Mouse (Mus musculus): ENCODE data around the gene Gins1. TPM values are rescaled to one million over a fixed set of nuclear protein-coding genes. Genes with fewer than 3 reads are reported as not detected.

The Gins1 gene
- polyA plus RNA-seq (2012; rRNA removed): 25.5 and 30.8 TPM in 2 replicates
- 43.0 and 45.7 TPM in 2 replicates for polyA plus RNA-seq (2014; fragmentation: Nextera tagmentation; extraction: Ambion mirVana)

DNA sequence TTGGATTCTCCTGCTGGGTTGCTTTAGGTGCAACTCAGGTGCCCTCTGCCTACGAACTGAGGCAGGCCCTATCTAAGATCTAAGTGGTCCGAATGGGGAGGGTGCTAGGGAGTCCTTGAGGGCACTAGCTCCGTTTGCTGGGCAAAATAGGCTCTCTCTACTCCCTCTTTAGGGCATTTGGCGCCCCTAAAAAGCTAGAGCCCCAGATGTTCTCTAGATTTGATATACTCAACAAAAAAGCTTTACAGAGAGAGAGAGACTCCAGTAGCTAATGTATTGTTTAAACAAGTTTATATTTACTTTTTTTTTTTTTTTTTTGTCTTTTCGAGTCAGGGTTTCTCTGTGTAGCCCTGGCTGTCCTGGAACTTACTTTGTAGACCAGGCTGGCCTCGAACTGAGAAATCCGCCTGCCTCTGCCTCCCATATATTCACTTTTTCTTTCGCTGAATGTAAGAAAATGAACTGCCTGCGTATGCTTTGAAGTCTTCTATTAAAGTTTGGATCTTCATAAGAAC, at the start of gene Gins1:
Gene Gins1 (plus strand): TSS at position 465 of the 515 bp plus-strand sequence.
- H3K27ac ChIP-seq (replicated peaks; ENCODE audit: low read depth, low read length): peak within 1 kb of the TSS; percentile 77
- no peaks in the 10 kb centered on the region for H3K36me3 ChIP-seq (ENCODE audit: control insufficient read depth, insufficient read depth, low read length)
- H3K4me3 ChIP-seq (replicated peaks; ENCODE audit: low read length): peak within 1 kb of the TSS; percentile 88
- peak within 1 kb of the TSS; percentile 93 for H3K4me2 ChIP-seq (replicated peaks; ENCODE audit: low read depth, low read length, severe bottlenecking)
- H3K9me3 ChIP-seq (ENCODE audit: control insufficient read depth, low read length): no peaks in the 10 kb centered on the region
- ATAC-seq (ENCODE audit: low FRiP score, low read depth) (peak; percentile 24), DNase-seq (ENCODE audit: low spot score) (no peak)
- 39% methylated on average over 9 of the region's 9 CpGs for WGBS
- peak within 1 kb of the TSS; percentile 83 for H3K9ac ChIP-seq (ENCODE audit: low read depth, low read length, severe bottlenecking)
- no peak for TF ChIP-seq POLR2A (IDR thresholded peaks at IDR 0.05; ENCODE audit: borderline replicate concordance, extremely low read depth, insufficient read depth, insufficient read length)
- no peaks in the 10 kb centered on the region for H3K27me3 ChIP-seq (ENCODE audit: control insufficient read depth, insufficient read depth, low read length)
- peaks cover 6% of the 10 kb centered on the region for H3K4me1 ChIP-seq (ENCODE audit: control insufficient read depth, insufficient read depth, low read length)

DNA sequence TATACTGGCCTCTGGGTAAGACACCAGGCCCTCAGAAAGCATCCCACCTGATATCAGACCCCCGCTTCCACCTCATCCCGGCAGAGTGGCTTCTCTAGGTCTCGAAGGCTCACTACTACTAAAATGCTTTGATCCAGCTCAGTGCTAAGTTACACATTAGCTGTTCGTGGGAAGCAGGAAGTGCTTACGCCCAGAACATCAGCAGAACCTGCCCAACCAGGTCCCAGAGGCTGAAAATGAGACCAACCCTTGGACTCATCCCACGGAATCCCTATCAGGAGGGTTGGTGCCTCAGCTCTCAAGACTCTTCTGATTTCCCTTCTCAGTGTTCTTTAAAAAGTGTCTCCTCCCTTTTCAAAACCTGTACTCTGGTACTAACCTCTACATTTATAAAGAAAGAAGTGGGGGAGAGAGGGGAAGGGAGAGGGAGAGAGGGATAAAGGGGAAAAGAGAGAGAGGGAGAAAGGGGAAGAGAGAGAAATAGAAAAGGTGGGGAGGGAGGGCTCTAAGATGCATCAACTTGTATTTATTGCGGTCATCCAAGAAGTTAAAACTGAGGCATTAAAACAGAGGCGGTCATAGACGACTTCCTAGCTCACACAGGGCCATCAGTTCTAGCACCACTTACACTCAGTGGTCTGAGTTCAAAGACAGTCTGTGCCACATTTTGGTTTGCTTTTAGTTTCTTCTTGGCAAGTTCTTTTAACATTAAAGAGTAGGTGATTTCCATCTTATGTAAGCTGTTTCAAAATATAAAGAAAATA, 46.3 kb upstream of the Gins1 start:
- TF ChIP-seq POLR2A (IDR thresholded peaks at IDR 0.05; ENCODE audit: borderline replicate concordance, extremely low read depth, insufficient read depth, insufficient read length): no peak
- 79% methylated on average over 9 of the region's 9 CpGs for WGBS
- no peak overlapping the region for H3K27ac ChIP-seq (replicated peaks; ENCODE audit: low read depth, low read length)
- no peaks in the 10 kb centered on the region for H3K4me1 ChIP-seq (ENCODE audit: control insufficient read depth, insufficient read depth, low read length)
- no peak overlapping the region for H3K9ac ChIP-seq (ENCODE audit: low read depth, low read length, severe bottlenecking)
- H3K4me3 ChIP-seq (replicated peaks; ENCODE audit: low read length): no peak overlapping the region
- H3K9me3 ChIP-seq (ENCODE audit: control insufficient read depth, low read length): no peaks in the 10 kb centered on the region
- ATAC-seq (ENCODE audit: low FRiP score, low read depth) (no peak), DNase-seq (ENCODE audit: low spot score) (no peak)
- H3K36me3 ChIP-seq (ENCODE audit: control insufficient read depth, insufficient read depth, low read length): no peaks in the 10 kb centered on the region
- no peak overlapping the region for H3K4me2 ChIP-seq (replicated peaks; ENCODE audit: low read depth, low read length, severe bottlenecking)
- H3K27me3 ChIP-seq (ENCODE audit: control insufficient read depth, insufficient read depth, low read length): no peaks in the 10 kb centered on the region

DNA sequence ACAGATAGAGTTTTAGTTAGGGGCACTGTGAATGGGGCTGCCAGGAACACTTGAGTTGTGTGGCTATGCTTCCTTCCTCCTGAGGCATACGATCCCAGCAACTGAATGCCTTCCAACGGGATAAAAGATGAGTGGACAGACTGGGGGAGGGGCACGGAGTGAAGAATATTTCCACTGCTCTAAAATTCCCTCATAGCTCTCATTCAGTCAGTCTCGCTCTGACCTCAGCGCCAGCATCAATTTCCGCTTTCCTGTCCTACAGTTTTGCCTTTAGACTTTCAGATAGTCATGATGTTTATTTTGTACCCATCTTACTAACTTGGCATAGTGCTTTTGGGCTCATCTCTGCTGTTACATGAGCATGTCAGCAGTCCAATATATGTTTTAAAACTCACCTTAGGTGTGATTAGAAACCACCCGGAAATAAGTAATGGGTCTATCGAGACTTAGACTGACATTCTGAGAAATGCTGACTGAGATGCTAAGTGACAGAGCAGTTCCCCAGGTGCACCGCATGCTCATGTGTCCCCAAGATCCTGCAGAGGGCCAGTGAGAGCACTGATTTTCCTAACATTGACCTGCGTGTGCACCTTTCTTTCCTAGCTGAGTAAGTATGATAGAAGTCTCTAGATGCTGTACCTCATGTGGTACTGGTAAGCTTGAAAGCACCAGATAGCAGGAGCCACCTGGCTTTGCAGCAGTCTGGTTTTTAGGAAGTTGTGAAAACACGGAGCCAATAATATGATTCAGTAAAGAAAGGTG, 45.3 kb upstream of the Gins1 start:
- no peaks in the 10 kb centered on the region for H3K36me3 ChIP-seq (ENCODE audit: control insufficient read depth, insufficient read depth, low read length)
- no peak overlapping the region for H3K4me3 ChIP-seq (replicated peaks; ENCODE audit: low read length)
- no peaks in the 10 kb centered on the region for H3K27me3 ChIP-seq (ENCODE audit: control insufficient read depth, insufficient read depth, low read length)
- no peak for DNase-seq (ENCODE audit: low spot score)
- ATAC-seq (ENCODE audit: low FRiP score, low read depth): no peak
- no peaks in the 10 kb centered on the region for H3K4me1 ChIP-seq (ENCODE audit: control insufficient read depth, insufficient read depth, low read length)
- H3K27ac ChIP-seq (replicated peaks; ENCODE audit: low read depth, low read length): no peak overlapping the region
- H3K9ac ChIP-seq (ENCODE audit: low read depth, low read length, severe bottlenecking): no peak overlapping the region
- no peaks in the 10 kb centered on the region for H3K9me3 ChIP-seq (ENCODE audit: control insufficient read depth, low read length)
- no peak overlapping the region for H3K4me2 ChIP-seq (replicated peaks; ENCODE audit: low read depth, low read length, severe bottlenecking)
- TF ChIP-seq POLR2A (IDR thresholded peaks at IDR 0.05; ENCODE audit: borderline replicate concordance, extremely low read depth, insufficient read depth, insufficient read length): no peak
- WGBS: 78% methylated on average over 11 of the region's 11 CpGs

DNA sequence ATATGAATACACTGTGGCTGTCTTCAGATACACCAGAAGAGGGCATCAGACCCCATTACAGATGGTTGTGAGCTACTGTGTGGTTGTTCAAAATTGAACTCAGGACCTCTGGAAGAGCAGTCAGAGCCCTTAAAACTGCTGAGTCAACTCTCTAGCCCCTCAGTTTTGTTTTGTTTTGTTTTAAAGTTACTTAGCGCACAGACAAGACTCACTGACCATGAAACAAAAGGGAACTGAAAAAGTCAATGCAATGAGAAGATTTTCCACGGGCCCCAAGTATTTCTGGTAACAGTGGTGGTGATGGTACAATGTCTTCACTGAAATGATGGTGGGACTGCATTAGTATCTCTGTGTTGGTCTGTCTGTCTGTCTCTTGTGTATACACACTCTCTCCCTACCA, 44.1 kb upstream of the Gins1 start:
- no peak overlapping the region for H3K9ac ChIP-seq (ENCODE audit: low read depth, low read length, severe bottlenecking)
- no peaks in the 10 kb centered on the region for H3K4me1 ChIP-seq (ENCODE audit: control insufficient read depth, insufficient read depth, low read length)
- H3K4me3 ChIP-seq (replicated peaks; ENCODE audit: low read length): no peak overlapping the region
- TF ChIP-seq POLR2A (IDR thresholded peaks at IDR 0.05; ENCODE audit: borderline replicate concordance, extremely low read depth, insufficient read depth, insufficient read length): no peak
- no peak overlapping the region for H3K4me2 ChIP-seq (replicated peaks; ENCODE audit: low read depth, low read length, severe bottlenecking)
- DNase-seq (ENCODE audit: low spot score) (no peak), ATAC-seq (ENCODE audit: low FRiP score, low read depth) (no peak)
- H3K9me3 ChIP-seq (ENCODE audit: control insufficient read depth, low read length): no peaks in the 10 kb centered on the region
- no peak overlapping the region for H3K27ac ChIP-seq (replicated peaks; ENCODE audit: low read depth, low read length)
- no peaks in the 10 kb centered on the region for H3K27me3 ChIP-seq (ENCODE audit: control insufficient read depth, insufficient read depth, low read length)
- no peaks in the 10 kb centered on the region for H3K36me3 ChIP-seq (ENCODE audit: control insufficient read depth, insufficient read depth, low read length)
- 92% methylated on average over 2 of the region's 2 CpGs for WGBS

DNA sequence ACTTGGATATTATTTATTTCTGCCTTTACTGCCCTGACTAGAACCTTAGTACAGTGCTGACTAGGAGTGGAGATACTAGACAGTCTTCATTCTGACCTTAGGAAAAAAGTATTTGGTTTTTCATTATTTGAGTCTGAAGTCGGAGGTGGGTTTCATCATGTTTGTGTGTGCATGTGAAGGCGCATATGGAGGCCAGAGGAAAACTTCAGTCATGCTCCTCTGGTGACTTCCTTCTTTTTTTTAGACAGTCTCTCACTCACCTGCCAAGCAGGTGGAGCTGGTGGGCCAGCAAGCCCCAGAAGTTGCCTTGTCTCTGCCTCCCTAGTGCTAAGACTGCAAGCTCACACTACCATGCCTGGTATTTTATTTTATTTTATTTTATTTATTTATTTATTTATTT, 38.2 kb upstream of the Gins1 start:
- no peaks in the 10 kb centered on the region for H3K36me3 ChIP-seq (ENCODE audit: control insufficient read depth, insufficient read depth, low read length)
- H3K4me2 ChIP-seq (replicated peaks; ENCODE audit: low read depth, low read length, severe bottlenecking): no peak overlapping the region
- ATAC-seq (ENCODE audit: low FRiP score, low read depth): no peak
- H3K27ac ChIP-seq (replicated peaks; ENCODE audit: low read depth, low read length): no peak overlapping the region
- no peaks in the 10 kb centered on the region for H3K27me3 ChIP-seq (ENCODE audit: control insufficient read depth, insufficient read depth, low read length)
- no peaks in the 10 kb centered on the region for H3K4me1 ChIP-seq (ENCODE audit: control insufficient read depth, insufficient read depth, low read length)
- no peak for DNase-seq (ENCODE audit: low spot score)
- no peak overlapping the region for H3K9ac ChIP-seq (ENCODE audit: low read depth, low read length, severe bottlenecking)
- H3K9me3 ChIP-seq (ENCODE audit: control insufficient read depth, low read length): no peaks in the 10 kb centered on the region
- no peak for TF ChIP-seq POLR2A (IDR thresholded peaks at IDR 0.05; ENCODE audit: borderline replicate concordance, extremely low read depth, insufficient read depth, insufficient read length)
- 93% methylated on average over 2 of the region's 2 CpGs for WGBS
- H3K4me3 ChIP-seq (replicated peaks; ENCODE audit: low read length): no peak overlapping the region

Data from limb, embryonic 14.5 days (tissue).